ENCODE assay signal across 8 mouse cellular contexts in the genomic region with DNA sequence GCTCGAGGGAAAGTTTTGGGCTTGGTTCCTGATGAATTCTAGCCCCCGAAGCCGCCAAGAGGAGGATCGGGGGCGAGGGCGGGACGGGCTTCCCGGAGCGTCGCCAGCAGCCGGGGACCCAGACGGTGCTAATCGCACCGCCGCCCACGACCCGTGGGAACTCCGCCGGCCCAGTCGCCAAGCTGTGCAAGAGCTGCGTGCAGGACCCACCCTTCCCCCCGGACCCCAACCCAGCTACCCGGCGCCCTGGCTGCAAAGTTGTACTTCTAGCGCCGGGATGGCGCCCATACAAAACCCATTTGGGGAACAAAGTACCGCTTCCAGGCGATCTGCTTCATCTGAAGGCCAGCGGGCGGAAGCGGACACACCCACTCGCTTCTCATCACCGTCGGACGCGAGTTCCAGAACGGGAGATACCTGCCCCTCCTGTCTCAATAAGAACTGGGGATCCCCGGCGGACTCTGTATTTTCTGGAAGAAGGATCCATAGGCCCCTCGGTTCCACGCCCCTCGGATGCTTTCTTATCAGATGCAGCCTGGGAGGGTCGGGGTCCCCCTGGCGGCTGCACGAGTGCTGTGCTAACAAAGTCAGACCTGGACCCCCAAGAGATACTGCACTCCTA. TPM values are rescaled to one million over a fixed set of nuclear protein-coding genes. Genes with fewer than 3 reads are reported as not detected.
DNase-seq lines count a peak whose midpoint lies in the region; ATAC-seq and TF ChIP-seq lines count a peak whose summit lies in the region.

A gene (minus strand): TSS at position 532 of the 622 bp plus-strand sequence.

- no peaks in the 10 kb centered on the region for H3K27me3 ChIP-seq in hindbrain, embryonic 15.5 days
- H3K27me3 ChIP-seq in lung, postnatal 0 days (replicated peaks; ENCODE audit: insufficient read depth, low read length): peaks cover 11% of the 10 kb centered on the region; the same call in 1 of the 2 replicates

- H3K36me3 ChIP-seq in hindbrain, embryonic 15.5 days: no peaks in the 10 kb centered on the region
- no peaks in the 10 kb centered on the region for H3K36me3 ChIP-seq in lung, postnatal 0 days (ENCODE audit: insufficient read depth, low read length)

- DNase-seq in WW6 (ENCODE audit: low read depth, low spot score): peak; percentile 75
- peak; percentile 68 to 70 for DNase-seq in cerebellum, postnatal 14 days
- peak; percentile 59 to 79 for DNase-seq in frontal cortex, postnatal 10 days (ENCODE audit: low spot score in 2 of 2)
- DNase-seq in layer of hippocampus, postnatal 25 days (ENCODE audit: extremely low spot score in 1 of 2, low spot score in 1 of 2): peak; percentile 46 to 71
- peak; percentile 40 for DNase-seq in lung, postnatal 0 days (ENCODE audit: low spot score)
- DNase-seq in retina, postnatal 1 day: peak; percentile 89
- no peak for DNase-seq in spleen, adult 12 weeks (ENCODE audit: low spot score)

- ATAC-seq in hindbrain, embryonic 15.5 days (ENCODE audit: low FRiP score, low read depth): peak; percentile 92
- peak; percentile 35; the same call in 1 of the 2 replicates for ATAC-seq in lung, postnatal 0 days

- H3K9me3 ChIP-seq in hindbrain, embryonic 15.5 days: no peaks in the 10 kb centered on the region
- H3K9me3 ChIP-seq in lung, postnatal 0 days (ENCODE audit: low read length): no peaks in the 10 kb centered on the region

- peaks cover 23% of the 10 kb centered on the region for H3K4me1 ChIP-seq in hindbrain, embryonic 15.5 days (replicated peaks)
- H3K4me1 ChIP-seq in lung, postnatal 0 days (ENCODE audit: insufficient read depth, low read depth, low read length): no peaks in the 10 kb centered on the region

- TF ChIP-seq EP300 in lung, postnatal 0 days (IDR thresholded peaks at IDR 0.05): no peak

- H3K4me3 ChIP-seq in hindbrain, embryonic 15.5 days: peak within 1 kb of the TSS; percentile 67
- peak within 1 kb of the TSS; percentile 46 for H3K4me3 ChIP-seq in lung, postnatal 0 days (ENCODE audit: low read depth, low read length)

- peak within 1 kb of the TSS; percentile 74 for H3K4me2 ChIP-seq in hindbrain, embryonic 15.5 days
- peak within 1 kb of the TSS; percentile 92 for H3K4me2 ChIP-seq in lung, postnatal 0 days (replicated peaks; ENCODE audit: low read depth, low read length)

- peak; percentile 66 for TF ChIP-seq CTCF in lung, postnatal 0 days (IDR thresholded peaks at IDR 0.05)

- H3K9ac ChIP-seq in hindbrain, embryonic 15.5 days: peak within 1 kb of the TSS; percentile 74
- no peak within 1 kb of the TSS for H3K9ac ChIP-seq in lung, postnatal 0 days (replicated peaks; ENCODE audit: low read depth)

- under 1% methylated on average over 46 of the region's 46 CpGs for WGBS in hindbrain, embryonic 15.5 days
- 1% methylated on average over 45 of the region's 46 CpGs for WGBS in lung, postnatal 0 days

- H3K27ac ChIP-seq in hindbrain, embryonic 15.5 days (replicated peaks): peak within 1 kb of the TSS; percentile 76
- no peak within 1 kb of the TSS for H3K27ac ChIP-seq in lung, postnatal 0 days (ENCODE audit: low read length)

RNA-seq across cellular contexts. Expression of the gene that starts here (rescaled TPM):
- 21.6 and 28.2 TPM in 2 replicates for polyA plus RNA-seq in hindbrain, embryonic 15.5 days (2015; fragmentation: Nextera tagmentation; extraction: Ambion mirVana)
- total RNA-seq in layer of hippocampus, postnatal 25 days (2021): 10 to 100 TPM; 22.7 to 28.0 TPM
- polyA plus RNA-seq in lung, postnatal 0 days (2015; fragmentation: Nextera tagmentation; extraction: Ambion mirVana): 2.9 and 3.3 TPM in 2 replicates
